Mouse (Mus musculus) left cerebral cortex, postnatal 10 days (tissue): ENCODE results near the gene Cdh23. TPM values are rescaled to one million over a fixed set of nuclear protein-coding genes. Genes with fewer than 3 reads are reported as not detected.

Source experiments
- DNase-seq, 2 experiments: peaks; one replicate each; pipeline ENCODE4 v3.0.0; 2021 to 2022; ENCODE audit warnings: low spot score in 2 of 2, mixed read lengths in 1 of 2; ENCODE audit errors: extremely low spot score in 1 of 2
- intact Hi-C: fragments of 180-260 bp; cut with DNase I; formaldehyde crosslinking; loops from one replicate; pipeline ENCODE4 v1.15.1; 2025
- total RNA-seq, 2 experiments: library from RNA; stranded (reverse); gene quantifications; 2 replicates each; pipeline ENCODE4 v1.2.3; 2021

Gene Cdh23
- total RNA-seq, 2 experiments from 2014 or later = 2.1 TPM

- intact Hi-C loops = no loop called here
- DNase-seq = no peak
Observed at GRCm38 (mm10) chr10:60443078-60443477, 253.2 kb downstream of the Cdh23 start.

- no peak for DNase-seq
- intact Hi-C loops = no loop called here
Observed at GRCm38 (mm10) chr10:60442321-60442720, 254.0 kb downstream of the Cdh23 start.

- intact Hi-C loops = no loop called here
- DNase-seq = no peak
Observed at GRCm38 (mm10) chr10:60432679-60433078, 263.6 kb downstream of the Cdh23 start.

- intact Hi-C loops = no loop called here
- no peak for DNase-seq
Observed at GRCm38 (mm10) chr10:60430591-60430990, 265.7 kb downstream of the Cdh23 start.

- no peak for DNase-seq
- intact Hi-C loops = no loop called here
Observed at GRCm38 (mm10) chr10:60430001-60430400, 266.3 kb downstream of the Cdh23 start.

- no peak for DNase-seq
- intact Hi-C loops = no loop called here
Observed at GRCm38 (mm10) chr10:60422756-60423155, 273.5 kb downstream of the Cdh23 start.

- no peak for DNase-seq
- intact Hi-C loops = loop anchor here (5.0 kb wide), 1 partner anchor 278 kb away; the partner anchor contains the start of gene Cdh23
Observed at GRCm38 (mm10) chr10:60419624-60420023, 276.7 kb downstream of the Cdh23 start.

- DNase-seq = peak; percentile 54 to 74
- intact Hi-C loops = loop anchor here (5.0 kb wide), 1 partner anchor 279 kb away; the partner anchor contains the start of gene Cdh23
Observed at GRCm38 (mm10) chr10:60418137-60418536, 278.2 kb downstream of the Cdh23 start.

- intact Hi-C loops = loop anchor here (5.0 kb wide), 1 partner anchor 280 kb away; the partner anchor contains the start of gene Cdh23
Observed at GRCm38 (mm10) chr10:60417041-60417440, 279.2 kb downstream of the Cdh23 start.

GRCm38 (mm10) chr10:60413756-60414155 is 282.5 kb downstream of the Cdh23 start:
- no peak for DNase-seq
- intact Hi-C loops = no loop called here

More at GRCm38 (mm10) chr10:60417041-60417440, 279.2 kb downstream of the Cdh23 start:
- DNase-seq = no peak

GRCm38 (mm10) chr10:60411794-60412193 is 284.5 kb downstream of the Cdh23 start:
- intact Hi-C loops = loop anchor here (1.0 kb wide), 1 partner anchor 106 kb away; no protein-coding TSS in a partner anchor
- DNase-seq = no peak

- peak; percentile 60 to 62 for DNase-seq
- intact Hi-C loops = loop anchor here (5.0 kb wide), 2 partner anchors 61 to 349 kb away; partner anchors contain the start of gene Vsir
Observed at GRCm38 (mm10) chr10:60407831-60408230, 288.5 kb downstream of the Cdh23 start.

- peak; percentile 53 to 54 for DNase-seq
- intact Hi-C loops = loop anchor here (5.0 kb wide), 2 partner anchors 58 to 352 kb away; partner anchors contain the start of gene Vsir
Observed at GRCm38 (mm10) chr10:60405460-60406177, 290.7 kb downstream of the Cdh23 start.

GRCm38 (mm10) chr10:60400507-60401295 is 295.6 kb downstream of the Cdh23 start:
- intact Hi-C loops = no loop called here
- DNase-seq = no peak

GRCm38 (mm10) chr10:60399449-60399848 is 296.8 kb downstream of the Cdh23 start, which contains the start of gene Gm17455:
Gene Gm17455 (plus strand): TSS chr10:60399726.
- intact Hi-C loops = no loop called here
- DNase-seq = no peak

- no peak for DNase-seq
- intact Hi-C loops = no loop called here
Observed at GRCm38 (mm10) chr10:60398051-60398814, 298.1 kb downstream of the Cdh23 start.

GRCm38 (mm10) chr10:60395605-60396004 is 300.7 kb downstream of the Cdh23 start:
- intact Hi-C loops = no loop called here
- DNase-seq = no peak

- DNase-seq = peak in 1 of 2 experiments; percentile 35
- intact Hi-C loops = no loop called here
Observed at GRCm38 (mm10) chr10:60394936-60395335, 301.4 kb downstream of the Cdh23 start.

- intact Hi-C loops = no loop called here
- no peak for DNase-seq
Observed at GRCm38 (mm10) chr10:60391661-60392060, 304.6 kb downstream of the Cdh23 start.
